Mouse (Mus musculus) layer of hippocampus, adult 9-10 months (tissue): ENCODE measurements around the gene Adamts16.

Experiments
- DNase-seq: peaks from one replicate; pipeline ENCODE4 v3.0.0; 2022; ENCODE audit warnings: low spot score

Adamts16 gene

GRCm38 (mm10) chr13:70832593-70833138 lies 8.9 kb downstream of the Adamts16 start:
- DNase-seq, result no peak

GRCm38 (mm10) chr13:70831041-70831440 lies 10.6 kb downstream of the Adamts16 start:
- DNase-seq, result no peak

- no peak for DNase-seq
Observed at GRCm38 (mm10) chr13:70827507-70827906, 14.1 kb downstream of the Adamts16 start.

GRCm38 (mm10) chr13:70825265-70825664 lies 16.3 kb downstream of the Adamts16 start:
- no peak for DNase-seq

GRCm38 (mm10) chr13:70823757-70824156 lies 17.9 kb downstream of the Adamts16 start:
- no peak for DNase-seq

- no peak for DNase-seq
Observed at GRCm38 (mm10) chr13:70818982-70819381, 22.6 kb downstream of the Adamts16 start.

- DNase-seq, result no peak
Observed at GRCm38 (mm10) chr13:70814423-70814822, 27.2 kb downstream of the Adamts16 start.

- DNase-seq, result no peak
Observed at GRCm38 (mm10) chr13:70805506-70805905, 36.1 kb downstream of the Adamts16 start.

GRCm38 (mm10) chr13:70802849-70803248 lies 38.8 kb downstream of the Adamts16 start:
- DNase-seq, result no peak

- no peak for DNase-seq
Observed at GRCm38 (mm10) chr13:70799322-70799721, 42.3 kb downstream of the Adamts16 start.

- DNase-seq, result peak; percentile 20
Observed at GRCm38 (mm10) chr13:70798396-70798795, 43.2 kb downstream of the Adamts16 start.

GRCm38 (mm10) chr13:70794074-70794572 lies 47.5 kb downstream of the Adamts16 start:
- DNase-seq, result no peak

GRCm38 (mm10) chr13:70793660-70794059 lies 48.0 kb downstream of the Adamts16 start:
- no peak for DNase-seq

- no peak for DNase-seq
Observed at GRCm38 (mm10) chr13:70792950-70793349, 48.7 kb downstream of the Adamts16 start.

GRCm38 (mm10) chr13:70789806-70790205 lies 51.8 kb downstream of the Adamts16 start:
- no peak for DNase-seq

- DNase-seq, result no peak
Observed at GRCm38 (mm10) chr13:70789022-70789421, 52.6 kb downstream of the Adamts16 start.

GRCm38 (mm10) chr13:70785078-70785477 lies 56.5 kb downstream of the Adamts16 start:
- DNase-seq, result no peak

GRCm38 (mm10) chr13:70784126-70784525 lies 57.5 kb downstream of the Adamts16 start:
- DNase-seq, result no peak

- DNase-seq, result no peak
Observed at GRCm38 (mm10) chr13:70779781-70780180, 61.8 kb downstream of the Adamts16 start.

GRCm38 (mm10) chr13:70778872-70779554 lies 62.6 kb downstream of the Adamts16 start:
- DNase-seq, result no peak

- no peak for DNase-seq
Observed at GRCm38 (mm10) chr13:70771100-70771499, 70.5 kb downstream of the Adamts16 start.

- DNase-seq, result no peak
Observed at GRCm38 (mm10) chr13:70769156-70769555, 72.5 kb downstream of the Adamts16 start.

GRCm38 (mm10) chr13:70767462-70767861 lies 74.1 kb downstream of the Adamts16 start:
- peak; percentile 15 for DNase-seq

GRCm38 (mm10) chr13:70764682-70765081 lies 76.9 kb downstream of the Adamts16 start:
- DNase-seq, result no peak
